Mouse (Mus musculus) neural tube, embryonic 15.5 days (tissue): ENCODE data around the gene Fbxo17. TPM values are rescaled to one million over a fixed set of nuclear protein-coding genes. Genes with fewer than 3 reads are reported as not detected.

Experiments
- polyA plus RNA-seq: library from polyadenylated mRNA; unstranded; fragments of >200 nt; fragmentation: Nextera tagmentation; extraction: Ambion mirVana; gene quantifications from 2 replicates; pipeline ENCODE4 v1.2.1, GENCODE M21; 2015

Gene Fbxo17
- polyA plus RNA-seq, 1 experiment from 2014 or later: 5.4 TPM

Other genes starting within 250 kb of the Fbxo17 start
- not detected in 2 replicates for gene Ifnl2, start 206.3 kb upstream of the Fbxo17 start, polyA plus RNA-seq
- not detected in 2 replicates for gene Ifnl3, start 194.0 kb upstream of the Fbxo17 start, polyA plus RNA-seq
- 1.3 TPM in 1 of 2 replicates, not detected in the other for gene Sycn, start 175.9 kb upstream of the Fbxo17 start, polyA plus RNA-seq
- 0.31 and 0.36 TPM in 2 replicates for gene Nccrp1, start 169.6 kb upstream of the Fbxo17 start, polyA plus RNA-seq
- gene Samd4b, start 118.7 kb upstream of the Fbxo17 start, polyA plus RNA-seq: 20.3 and 22.8 TPM in 2 replicates
- 16.0 and 23.1 TPM in 2 replicates for gene Pak4, start 118.6 kb upstream of the Fbxo17 start, polyA plus RNA-seq
- 0.09 and 0.10 TPM in 2 replicates for gene Acp7, start 85.5 kb upstream of the Fbxo17 start, polyA plus RNA-seq
- gene Fbxo27, start 24.0 kb upstream of the Fbxo17 start, polyA plus RNA-seq: 10.2 and 10.5 TPM in 2 replicates
- gene Mrps12, start 25.0 kb downstream of the Fbxo17 start, polyA plus RNA-seq: 116 and 124 TPM in 2 replicates
- gene Sars2, start 25.2 kb downstream of the Fbxo17 start, polyA plus RNA-seq: 19.7 and 23.3 TPM in 2 replicates
- gene Ccer2, start 39.4 kb downstream of the Fbxo17 start, polyA plus RNA-seq: 0.78 and 0.88 TPM in 2 replicates
- 106 and 114 TPM in 2 replicates for gene Sirt2, start 49.9 kb downstream of the Fbxo17 start, polyA plus RNA-seq
- gene Nfkbib, start 50.7 kb downstream of the Fbxo17 start, polyA plus RNA-seq: 75.9 and 77.6 TPM in 2 replicates
- gene Rinl, start 72.2 kb downstream of the Fbxo17 start, polyA plus RNA-seq: 2.9 and 7.0 TPM in 2 replicates
- 158 and 164 TPM in 2 replicates for gene Hnrnpl, start 91.7 kb downstream of the Fbxo17 start, polyA plus RNA-seq
- gene Ech1, start 108.4 kb downstream of the Fbxo17 start, polyA plus RNA-seq: 91.4 and 114 TPM in 2 replicates
- 5.4 and 85.2 TPM in 2 replicates for gene Lgals4, start 117.0 kb downstream of the Fbxo17 start, polyA plus RNA-seq
- gene Lgals7, start 147.0 kb downstream of the Fbxo17 start, polyA plus RNA-seq: 3.3 and 4.8 TPM in 2 replicates
- 0.35 and 0.60 TPM in 2 replicates for gene Capn12, start 164.6 kb downstream of the Fbxo17 start, polyA plus RNA-seq
- 141 and 177 TPM in 2 replicates for gene Actn4, start 245.5 kb downstream of the Fbxo17 start, polyA plus RNA-seq